Mouse (Mus musculus) activated CD4-positive, CD25-positive, alpha-beta regulatory T cell, adult 4 months (primary cell): ENCODE measurements around the gene Ano8. TPM values are rescaled to one million over a fixed set of nuclear protein-coding genes. Genes with fewer than 3 reads are reported as not detected.
"Not testable (repeated sequence)": the region's sequence is repeated elsewhere in the genome, so short reads cannot be mapped to it uniquely, and the experiment has no call there.

ENCODE experiments used
- ATAC-seq: one replicate; pipeline ENCODE4 v1.8.0; 2017
- polyA plus RNA-seq, 2 experiments: library from polyadenylated mRNA; unstranded; fragments of 100-300 nt; shearing (Covaris generic); gene quantifications; one replicate each; pipeline ENCODE4 v1.2.1; 2017

Ano8 gene
- polyA plus RNA-seq, 2 experiments from 2014 or later, result 0.24 TPM; not detected in 1

GRCm38 (mm10) chr8:71437041-71437440 lies 48.7 kb downstream of the Ano8 start:
- ATAC-seq, result no peak

GRCm38 (mm10) chr8:71432935-71433334 lies 52.8 kb downstream of the Ano8 start:
- ATAC-seq, result not testable (repeated sequence)

Other genes starting within 250 kb of the Ano8 start
- 10 to 100 TPM; 18.3 to 18.5 TPM for gene Myo9b, start 213.2 kb downstream of the Ano8 start, polyA plus RNA-seq
- 10 to 100 TPM; 27.3 to 35.0 TPM for gene Haus8, start 213.0 kb downstream of the Ano8 start, polyA plus RNA-seq
- 100 to 1,000 TPM; 302 to 322 TPM for gene Use1, start 119.1 kb downstream of the Ano8 start, polyA plus RNA-seq
- gene Ocel1, start 114.7 kb downstream of the Ano8 start, polyA plus RNA-seq, result 1 to 10 TPM; 3.7 to 4.9 TPM
- under 1 TPM in 1 of 2 experiments, not detected in 1; 0.45 TPM for gene Nr2f6, start 104.0 kb downstream of the Ano8 start, polyA plus RNA-seq
- under 1 TPM in 1 of 2 experiments, not detected in 1; 0.28 TPM for gene Ushbp1, start 90.2 kb downstream of the Ano8 start, polyA plus RNA-seq
- 10 to 100 TPM; 59.2 to 67.9 TPM for gene Babam1, start 89.1 kb downstream of the Ano8 start, polyA plus RNA-seq
- 1 to 10 TPM; 1.7 to 2.4 TPM for gene Ankle1, start 80.0 kb downstream of the Ano8 start, polyA plus RNA-seq
- 10 to 100 TPM; 24.7 to 29.0 TPM for gene Abhd8, start 22.3 kb downstream of the Ano8 start, polyA plus RNA-seq
- 100 to 1,000 TPM in 1 of 2 experiments, 10 to 100 TPM in 1; 70.3 to 101 TPM for gene Mrpl34, start 21.0 kb downstream of the Ano8 start, polyA plus RNA-seq
- 10 to 100 TPM; 26.8 to 30.6 TPM for gene Dda1, start 16.8 kb downstream of the Ano8 start, polyA plus RNA-seq
- 1 to 10 TPM; 3.9 to 5.1 TPM for gene Gtpbp3, start 2.1 kb upstream of the Ano8 start, polyA plus RNA-seq
- gene Plvap, start 25.8 kb upstream of the Ano8 start, polyA plus RNA-seq, result not detected
- not detected for gene Ccdc194, start 39.7 kb upstream of the Ano8 start, polyA plus RNA-seq
- 100 to 1,000 TPM in 1 of 2 experiments, 10 to 100 TPM in 1; 40.2 to 113 TPM for gene Bst2, start 51.5 kb upstream of the Ano8 start, polyA plus RNA-seq
- gene Mvb12a, start 57.0 kb upstream of the Ano8 start, polyA plus RNA-seq, result 10 to 100 TPM; 59.3 to 71.7 TPM
- 1 to 10 TPM in 1 of 2 experiments, under 1 TPM in 1; 0.99 to 1.7 TPM for gene Tmem221, start 72.9 kb upstream of the Ano8 start, polyA plus RNA-seq
- gene Nxnl1, start 80.6 kb upstream of the Ano8 start, polyA plus RNA-seq, result under 1 TPM in 1 of 2 experiments, not detected in 1; 0.15 TPM
- gene Slc27a1, start 82.9 kb upstream of the Ano8 start, polyA plus RNA-seq, result 1 to 10 TPM; 4.4 to 8.9 TPM
- gene Pgls, start 106.2 kb upstream of the Ano8 start, polyA plus RNA-seq, result 10 to 100 TPM; 77.4 to 87.4 TPM
- 1 to 10 TPM; 1.9 to 3.9 TPM for gene Fam129c, start 111.7 kb upstream of the Ano8 start, polyA plus RNA-seq
- 10 to 100 TPM; 10.5 to 11.4 TPM for gene Colgalt1, start 125.0 kb upstream of the Ano8 start, polyA plus RNA-seq
- under 1 TPM; 0.37 to 0.93 TPM for gene Unc13a, start 185.8 kb upstream of the Ano8 start, polyA plus RNA-seq
- 10 to 100 TPM; 18.6 to 41.7 TPM for gene Jak3, start 190.3 kb upstream of the Ano8 start, polyA plus RNA-seq
- gene Insl3, start 203.3 kb upstream of the Ano8 start, polyA plus RNA-seq, result 10 to 100 TPM; 16.4 to 23.9 TPM
- 1 to 10 TPM; 3.3 to 3.8 TPM for gene B3gnt3, start 215.8 kb upstream of the Ano8 start, polyA plus RNA-seq
- gene Fcho1, start 239.8 kb upstream of the Ano8 start, polyA plus RNA-seq, result 10 to 100 TPM; 55.0 to 72.9 TPM